Mouse (Mus musculus) bone marrow macrophage, adult 2 months (primary cell): ENCODE results near the gene Prrxl1.

Experiments
- CTCF ChIP-seq: IDR thresholded peaks from 2 replicates; pipeline ENCODE4 v1.5.1; 2012; ENCODE audit warnings: low read depth, mild to moderate bottlenecking, low read length, moderate library complexity
- POLR2A ChIP-seq: IDR thresholded peaks from 2 replicates; pipeline ENCODE4 v1.6.1; 2012; ENCODE audit warnings: mild to moderate bottlenecking, low read depth, low read length, borderline replicate concordance

- TF ChIP-seq POLR2A (no peak), CTCF (no peak)
Observed at GRCm38 (mm10) chr14:32695906-32696305, 96.7 kb downstream of the Prrxl1 start.
